Mouse (Mus musculus) bone marrow, adult 2 months (tissue): ENCODE measurements around the gene Myoz1. TPM values are rescaled to one million over a fixed set of nuclear protein-coding genes. Genes with fewer than 3 reads are reported as not detected.
"Not testable (repeated sequence)": the region's sequence is repeated elsewhere in the genome, so short reads cannot be mapped to it uniquely, and the experiment has no call there.

Experiments
- H3K27ac ChIP-seq: fragments of 200-500 bp; 2 replicates; pipeline ENCODE4 v1.5.1; 2012; ENCODE audit warnings: low read depth, mild to moderate bottlenecking, control low read depth, inconsistent platforms, low read length; ENCODE audit not compliant: control insufficient read depth, poor library complexity, insufficient read depth
- H3K4me1 ChIP-seq: fragments of 200-500 bp; 2 replicates; pipeline ENCODE4 v1.6.1; 2011; ENCODE audit warnings: low read length; ENCODE audit not compliant: control insufficient read depth, insufficient read depth
- H3K4me3 ChIP-seq: fragments of 200-500 bp; replicated peaks from 2 replicates; pipeline ENCODE3; 2011; ENCODE audit warnings: mild to moderate bottlenecking, low read depth, low read length, control low read depth; ENCODE audit not compliant: control insufficient read depth
- CTCF ChIP-seq: fragments of 200-500 bp; IDR thresholded peaks from 2 replicates; pipeline ENCODE4 v1.5.1; 2011; ENCODE audit warnings: low read length, control low read depth; ENCODE audit not compliant: control insufficient read depth, insufficient read depth
- POLR2A ChIP-seq: fragments of 200-500 bp; IDR thresholded peaks from 2 replicates; pipeline ENCODE4 v1.6.1; 2011; ENCODE audit warnings: low read depth, mild to moderate bottlenecking, control low read depth, low read length, borderline replicate concordance; ENCODE audit not compliant: control insufficient read depth
- WGBS: fragments of 180-500 bp; shearing (Covaris S2); methylation state at CpG from one replicate; pipeline ENCODE4 v1.1.7; 2018; 5-methylcytosine and 5-hydroxymethylcytosine counted together
- polyA plus RNA-seq: library from polyadenylated mRNA; stranded (reverse); fragments of >200 nt; gene quantifications from 2 replicates; pipeline ENCODE4 v1.2.4, GENCODE M21; 2011; ENCODE audit warnings: low replicate concordance; ENCODE audit not compliant: missing spikeins, insufficient read depth, insufficient read length

Gene Myoz1
- polyA plus RNA-seq, 1 experiment, result 4.7 TPM

DNA sequence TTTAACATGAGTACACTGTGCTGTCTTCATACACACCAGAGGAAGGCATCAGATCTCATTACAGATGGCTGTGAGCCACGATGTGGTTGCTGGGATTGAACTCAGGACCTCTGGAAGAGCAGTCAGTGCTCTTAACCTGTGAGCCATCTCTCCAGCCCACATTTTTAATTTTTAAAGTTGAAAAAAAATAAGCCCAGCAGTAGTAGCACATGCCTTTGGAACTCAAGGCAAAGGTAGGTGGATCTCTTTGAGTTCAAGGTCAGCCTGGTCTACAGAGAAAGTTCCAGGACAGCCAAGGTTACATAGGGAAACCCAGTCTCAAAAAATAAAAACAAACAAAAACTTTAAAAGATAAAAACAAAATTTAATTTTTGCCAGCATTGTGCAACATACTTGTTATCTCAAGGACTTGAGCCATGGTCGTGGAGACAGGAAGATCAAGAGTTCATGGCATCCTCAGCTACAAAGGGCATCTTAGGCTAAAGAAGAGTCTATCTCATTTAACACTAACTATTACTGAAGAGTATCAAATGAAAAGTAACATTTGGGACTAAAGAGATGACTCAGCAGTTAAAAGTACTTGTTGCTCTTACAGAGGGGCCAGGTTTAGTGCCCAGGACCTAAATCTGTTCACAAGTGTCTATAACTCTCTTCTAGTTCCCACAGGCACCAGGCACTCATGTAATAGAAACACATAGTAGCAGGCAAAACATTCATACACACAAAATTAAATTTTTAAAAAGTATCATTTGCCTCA is 18.3 kb downstream of the Myoz1 start:
- Histone ChIP-seq H3K4me3 (no peak overlapping the region), H3K4me1 (no peaks in the 10 kb centered on the region), H3K27ac (no peak overlapping the region)
- 61% methylated on average over 2 of the region's 2 CpGs for WGBS
- TF ChIP-seq CTCF (no peak), POLR2A (no peak)

DNA sequence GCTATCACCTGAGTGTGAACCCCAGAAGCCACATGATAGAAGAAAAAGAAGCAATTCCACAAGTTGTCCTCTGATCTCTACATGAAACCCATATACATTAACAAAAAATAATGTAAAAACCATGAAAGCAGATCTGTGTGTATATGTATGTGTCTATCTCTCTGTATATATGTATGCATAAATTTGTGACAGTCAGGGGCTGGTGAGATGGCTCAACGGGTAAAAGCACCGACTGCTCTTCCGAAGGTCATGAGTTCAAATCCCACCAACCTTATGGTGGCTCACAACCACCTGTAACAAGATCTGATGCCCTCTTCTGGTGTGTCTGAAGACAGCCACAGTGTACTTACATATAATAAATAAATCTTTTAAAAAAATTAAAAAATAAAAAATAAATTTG is 19.4 kb downstream of the Myoz1 start:
- H3K4me3 ChIP-seq, H3K27ac ChIP-seq, H3K4me1 ChIP-seq: not testable (repeated sequence)
- WGBS, result 83% methylated on average over 3 of the region's 3 CpGs

- TF ChIP-seq CTCF (no peak), POLR2A (no peak)
- H3K4me3 ChIP-seq, result no peak overlapping the region
- WGBS, result 73% methylated on average over 2 of the region's 2 CpGs
- no peak overlapping the region for H3K27ac ChIP-seq
- no peaks in the 10 kb centered on the region for H3K4me1 ChIP-seq
These were observed 20.8 kb downstream of the Myoz1 start for GRCm38 (mm10) chr14:20635546-20635945.

- no peak overlapping the region for H3K27ac ChIP-seq
- TF ChIP-seq CTCF (no peak), POLR2A (no peak)
- WGBS, result 36% methylated on average over 4 of the region's 4 CpGs
These were observed 25.1 kb downstream of the Myoz1 start for GRCm38 (mm10) chr14:20631253-20631652.

GRCm38 (mm10) chr14:20626971-20627370 is 29.4 kb downstream of the Myoz1 start:
- WGBS, result 66% methylated on average over 3 of the region's 3 CpGs
- Histone ChIP-seq H3K4me3 (no peak overlapping the region), H3K27ac (no peak overlapping the region), H3K4me1 (no peaks in the 10 kb centered on the region)
- TF ChIP-seq POLR2A, result no peak

More at GRCm38 (mm10) chr14:20631253-20631652, 25.1 kb downstream of the Myoz1 start:
- H3K4me3 ChIP-seq, result no peak overlapping the region
- H3K4me1 ChIP-seq, result no peaks in the 10 kb centered on the region

GRCm38 (mm10) chr14:20626447-20626846 is 29.9 kb downstream of the Myoz1 start:
- H3K4me3 ChIP-seq, result no peak overlapping the region
- 74% methylated on average over 2 of the region's 2 CpGs for WGBS
- H3K4me1 ChIP-seq, result no peaks in the 10 kb centered on the region
- no peak for TF ChIP-seq POLR2A
- no peak for TF ChIP-seq CTCF
- no peak overlapping the region for H3K27ac ChIP-seq

DNA sequence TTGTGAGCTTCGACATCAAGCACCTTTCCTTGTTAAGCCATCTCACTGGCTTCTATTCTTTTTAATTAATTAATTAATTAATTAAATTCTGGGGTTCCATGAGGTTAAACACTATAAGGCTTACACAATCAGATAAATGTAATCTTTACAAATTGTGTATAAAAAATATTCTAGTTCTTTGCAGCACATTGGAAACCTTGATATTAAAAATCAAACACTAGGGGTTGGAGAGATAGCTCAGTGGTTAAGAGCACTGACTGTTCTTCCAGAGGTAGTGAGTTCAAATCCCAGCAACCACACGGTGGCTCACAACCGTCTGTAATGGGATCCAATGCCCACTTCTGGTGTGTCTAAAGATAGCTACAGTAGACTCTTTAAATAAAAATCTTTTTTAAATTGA is 33.4 kb downstream of the Myoz1 start:
- Histone ChIP-seq H3K4me3 (no peak overlapping the region), H3K27ac (no peak overlapping the region), H3K4me1 (no peaks in the 10 kb centered on the region)
- 81% methylated on average over 3 of the region's 3 CpGs for WGBS
- TF ChIP-seq CTCF, result no peak
- TF ChIP-seq POLR2A, result no peak

GRCm38 (mm10) chr14:20622412-20622811 is 33.9 kb downstream of the Myoz1 start:
- 62% methylated on average over 2 of the region's 2 CpGs for WGBS
- no peak overlapping the region for H3K27ac ChIP-seq
- TF ChIP-seq POLR2A (no peak), CTCF (no peak)
- no peak overlapping the region for H3K4me3 ChIP-seq
- H3K4me1 ChIP-seq, result no peaks in the 10 kb centered on the region

- 80% methylated on average over 2 of the region's 2 CpGs for WGBS
- TF ChIP-seq CTCF (no peak), POLR2A (no peak)
- H3K4me3 ChIP-seq, result no peak overlapping the region
- H3K4me1 ChIP-seq, result no peaks in the 10 kb centered on the region
- H3K27ac ChIP-seq, result no peak overlapping the region
These were observed 34.4 kb downstream of the Myoz1 start for GRCm38 (mm10) chr14:20621903-20622302.
